Mouse (Mus musculus) ES-E14 (cell line): ENCODE measurements around the gene Zfp36.

ENCODE experiments used
- CHD2 ChIP-seq: IDR thresholded peaks from 2 replicates; pipeline ENCODE4 v1.6.1; 2014; ENCODE audit warnings: mild to moderate bottlenecking, low read depth, low read length, inconsistent platforms
- MAFK ChIP-seq: IDR thresholded peaks from 2 replicates; pipeline ENCODE4 v1.6.1; 2014; ENCODE audit warnings: mild to moderate bottlenecking, low read depth, low read length, inconsistent platforms; ENCODE audit not compliant: insufficient read depth
- ZC3H11A ChIP-seq: IDR thresholded peaks from 2 replicates; pipeline ENCODE4 v1.6.1; 2012; ENCODE audit warnings: low read depth, mild to moderate bottlenecking, inconsistent platforms, low read length, borderline replicate concordance
- ZNF384 ChIP-seq: IDR thresholded peaks from 2 replicates; pipeline ENCODE4 v1.6.1; 2012; ENCODE audit warnings: low read depth, low read length, inconsistent platforms

- TF ChIP-seq ZC3H11A = no peak
- TF ChIP-seq CHD2 = no peak
- TF ChIP-seq MAFK = no peak
- TF ChIP-seq ZNF384 = no peak
Observed at GRCm38 (mm10) chr7:28393272-28393951, 13.4 kb upstream of the Zfp36 start.
